Mouse (Mus musculus) cortical plate, adult 2 months (tissue): ENCODE measurements around the gene Mageb18. TPM values are rescaled to one million over a fixed set of nuclear protein-coding genes. Genes with fewer than 3 reads are reported as not detected.

Experiments
- H3K27ac ChIP-seq: fragments of 200-500 bp; 2 replicates; pipeline ENCODE4 v1.5.1; 2012; ENCODE audit warnings: low read length, control low read depth, inconsistent platforms; ENCODE audit not compliant: insufficient read depth
- H3K4me1 ChIP-seq: fragments of 200-500 bp; 2 replicates; pipeline ENCODE4 v1.6.1; 2011; ENCODE audit warnings: low read length; ENCODE audit not compliant: control insufficient read depth, insufficient read depth
- H3K4me3 ChIP-seq: fragments of 200-500 bp; 2 replicates; pipeline ENCODE4 v1.5.1; 2011; ENCODE audit warnings: mild to moderate bottlenecking, low read length, control low read depth; ENCODE audit not compliant: insufficient read depth
- CTCF ChIP-seq: fragments of 200-500 bp; IDR thresholded peaks from 2 replicates; pipeline ENCODE4 v1.5.1; 2011; ENCODE audit warnings: mild to moderate bottlenecking, control low read depth, low read length; ENCODE audit not compliant: insufficient read depth; ENCODE audit errors: extremely low read depth
- POLR2A ChIP-seq: fragments of 200-500 bp; IDR thresholded peaks from 2 replicates; pipeline ENCODE4 v1.6.1; 2011; ENCODE audit warnings: mild to moderate bottlenecking, low read length, control low read depth; ENCODE audit not compliant: insufficient read depth; ENCODE audit errors: extremely low read depth
- polyA plus RNA-seq: library from polyadenylated mRNA; depleted of rRNA; stranded (reverse); fragments of >200 nt; gene quantifications from 2 replicates; pipeline ENCODE4 v1.2.3, GENCODE M21; 2012; rRNA removed

Gene Mageb18
- polyA plus RNA-seq, 1 experiment: not detected

GRCm38 (mm10) chrX:92339551-92339950 is 259.8 kb downstream of the Mageb18 start:
- Histone ChIP-seq H3K4me1 (no peaks in the 10 kb centered on the region), H3K27ac (no peak overlapping the region), H3K4me3 (no peak overlapping the region)
- TF ChIP-seq CTCF: no peak
- TF ChIP-seq POLR2A: no peak

GRCm38 (mm10) chrX:92333459-92333858 is 265.9 kb downstream of the Mageb18 start:
- H3K27ac ChIP-seq: no peak overlapping the region
- H3K4me1 ChIP-seq: no peaks in the 10 kb centered on the region
- H3K4me3 ChIP-seq: no peak overlapping the region
- TF ChIP-seq POLR2A: no peak
- no peak for TF ChIP-seq CTCF

- no peak overlapping the region for H3K4me3 ChIP-seq
- no peak for TF ChIP-seq POLR2A
- TF ChIP-seq CTCF: no peak
- H3K4me1 ChIP-seq: no peaks in the 10 kb centered on the region
Measured at GRCm38 (mm10) chrX:92323599-92323998, 275.8 kb downstream of the Mageb18 start.

GRCm38 (mm10) chrX:92280619-92281018 is 318.8 kb downstream of the Mageb18 start:
- H3K4me1 ChIP-seq: no peaks in the 10 kb centered on the region
- no peak overlapping the region for H3K27ac ChIP-seq
- TF ChIP-seq CTCF (no peak), POLR2A (no peak)
- no peak overlapping the region for H3K4me3 ChIP-seq

More at GRCm38 (mm10) chrX:92323599-92323998, 275.8 kb downstream of the Mageb18 start:
- no peak overlapping the region for H3K27ac ChIP-seq

Other genes with a start within 250 kb of the Mageb18 start
- gene Gm5941, start 109.6 kb downstream of the Mageb18 start, polyA plus RNA-seq: not detected in 2 replicates